Mouse (Mus musculus) stomach, postnatal 0 days (tissue): Measurements from ENCODE around the gene Runx2. TPM values are rescaled to one million over a fixed set of nuclear protein-coding genes. Genes with fewer than 3 reads are reported as not detected.
A peak's percentile ranks its signal among the peaks of the same experiment; 100 is the strongest.

Experiments
- ATAC-seq: fragments of 200-750 bp; cut with Nextera tagmentation; 2 replicates; pipeline ENCODE4 v1.8.0; 2017; ENCODE audit not compliant: low FRiP score, low TSS enrichment
- DNase-seq: peaks from one replicate; pipeline ENCODE4 v3.0.0-alpha.2; 2016; ENCODE audit warnings: low spot score
- H3K27ac ChIP-seq: fragments of 300-500 bp; sonication (generic); replicated peaks from 2 replicates; pipeline ENCODE4 v1.5.1; 2014; ENCODE audit warnings: mild to moderate bottlenecking, control low read depth
- H3K27me3 ChIP-seq: fragments of 300-500 bp; sonication (generic); 2 replicates; pipeline ENCODE4 v1.6.1; 2014; ENCODE audit warnings: low read length; ENCODE audit not compliant: control insufficient read depth, insufficient read depth
- H3K36me3 ChIP-seq: fragments of 300-500 bp; sonication (generic); 2 replicates; pipeline ENCODE4 v1.6.1; 2014; ENCODE audit warnings: low read length, mixed read lengths; ENCODE audit not compliant: control insufficient read depth, insufficient read depth
- H3K4me1 ChIP-seq: fragments of 300-500 bp; sonication (generic); replicated peaks from 2 replicates; pipeline ENCODE4 v1.6.1; 2014; ENCODE audit warnings: antibody characterized with exemption; ENCODE audit not compliant: control insufficient read depth, insufficient read depth
- H3K4me2 ChIP-seq: fragments of 300-500 bp; sonication (generic); replicated peaks from 2 replicates; pipeline ENCODE4 v1.6.1; 2014; ENCODE audit warnings: low read depth, mild to moderate bottlenecking, control low read depth, moderate library complexity
- H3K4me3 ChIP-seq: fragments of 300-500 bp; sonication (generic); 2 replicates; pipeline ENCODE4 v1.5.1; 2014; ENCODE audit warnings: low read depth, low read length, control low read depth
- H3K9ac ChIP-seq: fragments of 300-500 bp; sonication (generic); 2 replicates; pipeline ENCODE4 v1.6.1; 2014; ENCODE audit warnings: mild to moderate bottlenecking, low read length, control low read depth, mixed read lengths
- H3K9me3 ChIP-seq: fragments of 300-500 bp; sonication (generic); 2 replicates; pipeline ENCODE4 v1.6.1; 2016; ENCODE audit warnings: low read length; ENCODE audit not compliant: control insufficient read depth
- CTCF ChIP-seq: IDR thresholded peaks from 2 replicates; pipeline ENCODE4 v1.5.1; 2016; ENCODE audit warnings: antibody characterized with exemption, low read depth, mild to moderate bottlenecking, moderate library complexity
- EP300 ChIP-seq: optimal IDR thresholded peaks from 2 replicates; pipeline ENCODE3; 2016; ENCODE audit warnings: antibody characterized with exemption
- WGBS: fragments of 180-500 bp; shearing (Covaris S2); extraction: QIAGEN DNeasy Blood & Tissue Kit; methylation state at CpG from one replicate; pipeline ENCODE4 v1.1.7; 2014; 5-methylcytosine and 5-hydroxymethylcytosine counted together
- polyA plus RNA-seq: library from polyadenylated mRNA; unstranded; fragments of >200 nt; fragmentation: Nextera tagmentation; extraction: Ambion mirVana; gene quantifications from 2 replicates; pipeline ENCODE4 v1.2.1, GENCODE M21; 2015

The Runx2 gene
- polyA plus RNA-seq, 1 experiment from 2014 or later: 0.53 TPM

DNA sequence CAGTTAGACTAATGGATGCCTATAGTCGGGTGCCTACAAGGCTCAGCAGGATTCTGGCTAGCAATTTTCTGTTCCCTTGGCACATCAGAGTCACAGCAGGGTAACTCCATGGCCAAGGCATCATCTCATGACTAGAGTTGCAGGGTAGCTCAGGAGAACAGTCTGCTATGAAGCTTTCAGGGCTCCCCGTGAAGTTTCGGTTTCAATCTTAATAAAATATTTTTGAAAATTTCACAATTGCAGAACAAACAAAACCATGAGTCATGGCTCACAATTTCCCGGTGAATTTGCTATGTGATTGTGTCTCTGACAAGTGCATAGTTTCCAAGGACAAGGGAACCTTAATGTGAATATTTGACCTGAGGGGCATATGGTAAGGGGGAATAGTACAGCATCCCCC is 355.6 kb downstream of the Runx2 start:
- Histone ChIP-seq H3K4me3 (no peak overlapping the region), H3K4me1 (no peaks in the 10 kb centered on the region), H3K36me3 (no peaks in the 10 kb centered on the region), H3K27me3 (no peaks in the 10 kb centered on the region), H3K9me3 (no peaks in the 10 kb centered on the region), H3K27ac (no peak overlapping the region), H3K9ac (no peak overlapping the region), H3K4me2 (no peak overlapping the region)
- WGBS: 70% methylated on average over 4 of the region's 4 CpGs
- TF ChIP-seq EP300: no peak
- ATAC-seq: no peak
- no peak for DNase-seq

DNA sequence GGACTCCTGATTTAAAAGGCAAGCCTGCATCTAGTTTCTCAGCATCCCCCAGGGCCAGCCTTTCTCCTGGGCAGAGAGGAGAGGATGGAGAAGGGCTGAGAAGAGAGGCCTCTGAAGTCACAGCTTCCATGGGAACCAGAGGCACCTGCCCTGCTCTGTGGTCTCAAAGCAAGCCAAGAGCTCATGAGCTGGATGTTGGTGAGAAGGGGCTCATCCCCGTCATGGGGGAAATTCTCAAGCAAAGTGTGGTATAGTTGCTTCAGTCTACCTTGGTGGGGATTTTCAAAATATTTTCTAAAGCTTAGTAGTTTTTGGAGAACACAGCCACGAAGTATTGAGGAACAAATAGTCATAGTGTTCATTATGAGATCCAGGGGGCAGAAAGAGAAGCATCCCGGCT is 357.9 kb downstream of the Runx2 start:
- H3K4me3 ChIP-seq: no peak overlapping the region
- H3K4me1 ChIP-seq: no peaks in the 10 kb centered on the region
- no peaks in the 10 kb centered on the region for H3K27me3 ChIP-seq
- H3K4me2 ChIP-seq: no peak overlapping the region
- 87% methylated on average over 3 of the region's 3 CpGs for WGBS
- ATAC-seq (no peak), DNase-seq (no peak)
- no peak overlapping the region for H3K27ac ChIP-seq
- TF ChIP-seq EP300: no peak
- no peak for TF ChIP-seq CTCF
- H3K36me3 ChIP-seq: no peaks in the 10 kb centered on the region
- no peaks in the 10 kb centered on the region for H3K9me3 ChIP-seq
- H3K9ac ChIP-seq: no peak overlapping the region

DNA sequence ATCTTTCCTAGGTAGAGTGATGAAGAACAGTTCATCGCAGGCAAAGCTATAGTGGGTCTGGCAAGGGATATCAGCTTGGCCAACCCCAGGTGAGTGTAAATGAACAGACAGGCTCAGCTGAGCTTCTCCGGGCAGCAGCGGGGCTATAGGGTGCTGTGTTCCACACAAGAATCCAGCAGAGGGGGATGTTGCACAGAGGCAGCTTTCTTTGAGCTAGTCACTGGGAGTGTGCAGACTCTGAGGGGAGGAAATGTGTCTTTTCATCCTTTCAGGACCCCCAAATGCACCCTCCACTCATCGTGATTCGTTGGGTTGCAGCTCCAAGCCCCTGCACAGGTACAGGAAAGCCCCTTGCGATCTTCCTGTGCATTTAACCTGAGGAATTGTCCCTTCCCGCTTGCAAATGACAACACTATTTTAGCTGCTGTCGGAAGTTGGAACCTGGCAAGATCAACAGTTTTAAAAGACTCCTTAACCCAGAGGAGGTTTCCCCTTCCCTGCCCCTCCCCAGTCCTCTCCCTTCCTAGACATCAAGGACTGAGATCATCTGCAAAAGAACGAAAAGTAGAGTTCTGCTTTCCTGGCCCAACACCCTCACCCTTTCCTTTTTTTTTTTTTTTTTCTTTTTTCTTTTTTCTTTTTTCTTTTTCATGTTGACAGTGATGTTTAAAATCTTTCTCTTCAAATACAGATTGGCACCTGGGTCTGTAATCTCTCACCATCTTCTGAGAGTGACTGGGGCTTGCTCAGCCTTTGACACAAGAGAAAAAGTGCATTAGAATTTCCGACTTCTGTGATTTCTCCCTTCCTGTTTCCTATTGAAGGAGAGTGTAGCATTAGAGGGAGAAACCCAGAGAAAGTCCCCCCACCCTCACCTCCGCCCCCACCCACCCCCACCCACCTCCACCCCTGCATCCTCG is 358.7 kb downstream of the Runx2 start:
- Histone ChIP-seq H3K4me2 (no peak overlapping the region), H3K9ac (no peak overlapping the region), H3K27me3 (no peaks in the 10 kb centered on the region), H3K4me1 (no peaks in the 10 kb centered on the region), H3K36me3 (no peaks in the 10 kb centered on the region), H3K4me3 (no peak overlapping the region), H3K9me3 (no peaks in the 10 kb centered on the region), H3K27ac (no peak overlapping the region)
- DNase-seq (peak; percentile 74), ATAC-seq (peak; percentile 54; the same call in 1 of the 2 replicates)
- TF ChIP-seq CTCF (peak; percentile 95), EP300 (no peak)
- WGBS: 33% methylated on average over 12 of the region's 12 CpGs

DNA sequence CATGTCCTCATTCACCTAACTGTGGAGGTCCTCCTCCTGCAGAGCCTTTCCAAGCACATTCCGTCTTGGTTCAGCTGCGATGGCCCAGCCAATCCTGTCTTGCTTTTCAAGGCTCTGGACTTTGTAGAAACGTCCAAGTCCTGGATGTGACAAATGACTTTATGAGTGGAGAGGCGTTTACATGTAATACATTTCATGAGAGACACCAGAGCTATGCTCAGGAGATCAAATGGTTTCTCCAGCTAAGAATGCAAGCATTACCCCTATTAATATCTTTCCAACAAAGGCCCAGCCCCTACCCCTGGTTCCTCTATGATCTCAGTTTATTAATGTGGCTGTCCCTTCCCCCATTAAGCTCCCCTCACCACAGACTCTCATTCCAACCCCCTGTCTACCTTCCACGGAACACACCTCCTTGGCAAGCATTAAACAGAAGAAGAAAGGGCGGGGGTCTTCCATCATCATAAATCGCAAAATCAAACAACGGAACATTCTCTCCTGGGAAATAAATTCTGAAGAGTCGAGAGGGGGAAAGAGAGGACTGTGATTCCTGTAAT is 364.6 kb downstream of the Runx2 start:
- WGBS: 48% methylated on average over 9 of the region's 9 CpGs
- DNase-seq (no peak), ATAC-seq (no peak)
- Histone ChIP-seq H3K9me3 (no peaks in the 10 kb centered on the region), H3K27ac (no peak overlapping the region), H3K27me3 (no peaks in the 10 kb centered on the region), H3K36me3 (no peaks in the 10 kb centered on the region), H3K4me2 (no peak overlapping the region), H3K9ac (no peak overlapping the region), H3K4me1 (no peaks in the 10 kb centered on the region), H3K4me3 (no peak overlapping the region)
- TF ChIP-seq CTCF (no peak), EP300 (no peak)

Other genes with a start within 250 kb of the Runx2 start
- 8.9 and 10.7 TPM in 2 replicates for gene Supt3, start 37.6 kb downstream of the Runx2 start, polyA plus RNA-seq